Mouse (Mus musculus) testis, adult 2 months (tissue): ENCODE measurements around the gene Pgs1.

Experiments
- CTCF ChIP-seq: fragments of 200-500 bp; IDR thresholded peaks from 2 replicates; pipeline ENCODE4 v1.5.1; 2012; ENCODE audit warnings: low read depth, mild to moderate bottlenecking, inconsistent platforms, low read length, moderate library complexity; ENCODE audit not compliant: control insufficient read depth, insufficient read depth, insufficient replicate concordance
- POLR2A ChIP-seq: fragments of 200-500 bp; IDR thresholded peaks from 2 replicates; pipeline ENCODE4 v1.6.1; 2012; ENCODE audit warnings: low read depth, mild to moderate bottlenecking, inconsistent platforms, low read length, moderate library complexity; ENCODE audit not compliant: control insufficient read depth

DNA sequence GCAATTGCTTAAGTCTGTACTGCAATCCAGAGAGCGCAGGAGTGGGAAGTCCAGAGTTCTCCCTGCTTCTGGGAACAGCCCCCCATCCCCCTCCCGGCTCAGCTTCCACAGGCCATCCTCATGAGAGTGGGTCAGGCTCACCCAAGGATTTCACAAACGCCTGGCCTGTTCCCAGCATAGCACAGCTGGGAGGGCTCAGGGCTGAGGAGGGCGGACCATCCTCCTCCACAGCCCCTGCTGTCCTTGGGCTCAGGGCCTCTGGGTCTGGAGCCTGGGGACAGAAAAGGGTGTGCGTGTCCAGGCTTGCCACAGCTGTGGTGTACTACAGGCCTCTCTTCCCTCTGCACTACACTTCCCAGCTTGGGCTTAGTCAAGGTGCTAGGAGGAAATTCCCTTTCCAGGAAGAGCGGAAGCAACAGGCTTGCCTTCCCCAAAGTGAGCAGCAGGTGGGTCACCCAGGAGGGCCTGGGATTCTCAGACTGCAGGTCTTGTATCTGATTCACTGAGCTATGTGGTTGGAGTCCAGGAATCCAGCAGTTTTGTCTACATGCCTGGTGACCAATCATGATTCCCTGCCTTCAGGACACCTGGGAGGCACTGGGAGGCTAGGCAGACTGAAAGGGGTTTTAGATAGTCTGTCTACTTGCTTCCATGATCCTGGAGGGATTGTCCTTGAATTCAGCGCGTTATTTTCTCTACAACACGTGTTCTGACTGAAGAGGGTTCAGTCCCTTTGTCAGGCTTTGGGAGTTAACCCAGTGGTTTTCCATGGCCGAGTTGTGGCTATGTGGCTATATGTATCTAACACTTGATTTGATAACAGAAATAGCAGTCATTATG lies 23.6 kb upstream of the Pgs1 start:
- TF ChIP-seq POLR2A (no peak), CTCF (no peak)
